Mouse (Mus musculus) layer of hippocampus, adult 9-11 months (tissue): ENCODE measurements around the gene Gpr146.
A peak's percentile ranks its signal among the peaks of the same experiment; 100 is the strongest.

Experiments
- DNase-seq: peaks from one replicate; pipeline ENCODE4 v3.0.0; 2022

Gene Gpr146

GRCm38 (mm10) chr5:139404801-139405401 is 27.4 kb downstream of the Gpr146 start, which contains the start of gene C130050O18Rik:
TSS of gene C130050O18Rik (plus strand) at chr5:139405280.
- DNase-seq, result peak; percentile 57

GRCm38 (mm10) chr5:139405478-139405877 is 28.0 kb downstream of the Gpr146 start:
- no peak for DNase-seq

DNA sequence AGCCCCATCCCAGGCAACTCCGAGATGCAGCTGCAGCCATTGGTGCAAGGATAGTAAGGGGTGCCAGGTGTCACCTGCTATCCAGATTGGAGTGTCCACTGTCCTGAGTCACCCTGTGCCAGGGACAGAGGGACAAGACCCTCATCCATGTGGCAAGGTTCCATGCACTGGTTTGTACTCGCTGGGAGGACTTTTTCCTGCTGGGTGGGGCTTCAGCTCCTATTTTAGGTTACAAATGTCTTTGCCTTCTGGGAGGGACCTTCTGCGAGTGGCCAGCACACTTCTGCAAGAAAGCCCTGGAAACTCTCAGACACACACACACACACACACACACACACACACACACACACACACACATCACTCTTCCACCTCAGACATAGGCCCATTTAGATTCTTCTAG is 28.5 kb downstream of the Gpr146 start:
- no peak for DNase-seq

GRCm38 (mm10) chr5:139407121-139407885 is 29.8 kb downstream of the Gpr146 start:
- no peak for DNase-seq

DNA sequence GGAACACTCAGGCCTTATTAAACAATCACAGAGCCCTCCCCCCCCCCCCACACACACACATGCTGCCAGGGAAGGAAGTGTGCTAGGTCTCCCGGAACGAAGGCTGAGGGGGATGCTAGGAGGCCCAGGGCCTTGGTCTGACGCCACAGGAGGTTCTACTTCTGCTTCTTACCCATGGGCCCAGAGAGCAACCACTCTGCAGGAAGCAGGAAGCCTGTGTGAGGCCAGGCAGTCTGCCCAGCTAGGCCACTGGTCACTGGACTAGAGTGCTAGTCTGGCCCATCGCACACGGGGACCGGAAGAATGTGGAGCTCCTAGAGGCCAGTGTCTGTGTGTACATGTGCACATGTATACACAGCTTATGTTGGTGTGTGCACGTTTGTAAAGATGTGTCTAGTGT is 31.0 kb downstream of the Gpr146 start:
- DNase-seq, result peak; percentile 84

DNA sequence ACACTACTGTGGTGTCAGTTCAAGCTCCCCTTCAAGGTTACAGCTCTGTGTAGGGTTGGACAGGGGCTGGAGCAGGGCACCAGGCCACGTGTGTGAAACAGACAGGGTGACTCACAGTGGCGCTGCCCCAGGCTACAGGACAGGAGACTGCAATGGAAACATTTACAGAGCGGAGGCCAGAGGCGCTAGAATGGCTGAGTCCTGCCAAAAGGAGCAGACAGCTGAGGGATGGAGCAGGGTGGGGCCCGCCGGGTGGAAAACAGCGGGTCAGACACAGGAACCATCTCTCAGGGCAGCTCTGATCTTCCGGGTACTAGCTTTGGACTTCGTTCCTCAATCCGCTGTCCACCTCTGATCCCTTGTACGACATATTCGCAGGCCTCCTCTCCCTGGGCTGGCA is 31.9 kb downstream of the Gpr146 start:
- DNase-seq, result no peak

DNA sequence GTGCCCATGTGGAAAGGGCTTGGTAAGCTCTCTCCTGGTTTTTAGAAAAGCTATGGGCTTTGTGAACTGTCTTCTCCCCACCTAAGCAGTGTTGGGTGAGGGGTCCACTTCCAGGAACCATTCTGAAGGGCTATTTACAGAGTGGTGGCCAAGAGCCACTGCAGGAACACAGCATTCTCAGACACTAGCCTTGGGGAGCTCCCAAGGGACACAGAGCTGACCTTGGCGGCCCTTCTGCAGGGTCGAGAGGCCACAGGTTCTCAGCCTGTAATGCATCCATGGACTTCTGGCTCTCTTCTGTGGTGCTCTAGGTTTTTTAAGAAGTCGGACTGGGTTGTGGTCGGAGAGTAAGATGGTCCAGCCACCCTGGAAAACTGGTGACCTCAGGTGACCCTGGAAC is 32.6 kb downstream of the Gpr146 start:
- DNase-seq, result no peak

DNA sequence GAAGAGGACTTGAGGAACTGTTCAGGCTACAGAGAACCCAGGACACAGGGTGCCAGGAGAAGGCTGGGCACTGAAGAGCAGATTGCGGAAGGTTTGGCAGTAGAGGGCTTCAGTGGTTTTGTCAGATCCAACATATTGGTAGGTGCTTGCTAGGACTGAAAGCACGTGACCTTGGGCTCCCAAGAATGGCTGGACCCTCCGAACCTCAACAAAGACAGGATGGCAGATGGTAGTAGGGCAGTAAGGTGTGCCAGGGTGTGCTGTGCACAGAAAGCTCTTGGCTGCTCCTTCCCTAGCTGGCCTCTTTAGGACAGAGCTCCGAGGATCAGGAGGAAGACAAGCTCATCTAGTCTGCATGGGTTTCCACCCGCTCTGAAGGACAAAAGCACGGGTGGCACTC is 33.6 kb downstream of the Gpr146 start:
- no peak for DNase-seq

DNA sequence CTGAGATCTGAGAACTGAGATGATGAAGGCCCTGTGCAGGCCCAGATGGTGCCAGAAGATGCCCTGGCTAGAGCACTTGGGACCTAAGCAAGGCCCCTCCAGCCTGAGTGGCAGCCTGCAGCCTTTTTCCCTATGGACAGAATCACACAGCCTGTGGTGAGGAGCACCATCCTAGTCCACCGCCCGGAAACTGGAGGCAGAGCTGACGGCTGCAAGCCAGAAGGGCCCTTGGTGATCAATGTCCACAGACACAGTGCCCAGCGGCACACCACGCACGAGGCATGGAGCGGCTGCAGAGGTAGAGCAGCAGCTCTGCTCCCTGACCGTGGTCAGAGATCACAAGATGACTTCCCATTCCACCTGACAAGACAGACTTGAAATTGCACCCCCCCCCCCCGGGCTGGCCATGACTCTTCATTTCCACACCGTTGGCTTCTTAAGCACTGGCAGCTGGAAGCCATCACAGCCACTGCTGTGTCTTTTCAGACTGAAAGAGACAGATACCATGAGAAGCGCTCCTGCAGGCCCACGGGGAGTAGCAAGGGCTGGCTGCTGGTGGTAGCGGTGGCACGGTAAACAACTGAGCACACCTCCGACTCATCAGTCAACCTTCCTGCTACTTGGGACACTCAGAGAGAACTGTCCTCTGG is 34.3 kb downstream of the Gpr146 start:
- no peak for DNase-seq

GRCm38 (mm10) chr5:139413545-139413944 is 36.0 kb downstream of the Gpr146 start:
- DNase-seq, result no peak

DNA sequence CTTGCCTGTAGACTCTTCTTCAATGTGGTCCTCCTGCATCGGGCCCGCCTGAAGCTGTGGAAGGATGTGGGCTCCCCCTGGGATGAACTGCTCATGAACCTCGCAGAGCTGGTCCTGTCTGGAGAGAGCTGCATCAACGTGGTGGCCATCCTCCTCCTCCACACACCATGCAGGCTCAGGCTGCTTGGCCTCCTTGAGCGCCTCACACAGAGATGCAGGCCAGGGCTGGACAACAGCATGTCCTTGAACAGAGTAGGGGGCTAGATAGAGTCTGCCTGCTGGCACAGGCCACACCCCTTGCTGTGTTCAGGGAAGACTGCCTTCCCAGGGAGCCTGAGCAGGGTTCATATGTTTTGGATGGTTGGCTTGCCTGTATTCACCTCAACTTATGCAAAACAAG is 37.5 kb downstream of the Gpr146 start:
- no peak for DNase-seq

GRCm38 (mm10) chr5:139416942-139417341 is 39.4 kb downstream of the Gpr146 start:
- DNase-seq, result no peak

- DNase-seq, result no peak
Observed at GRCm38 (mm10) chr5:139417480-139417879, 40.0 kb downstream of the Gpr146 start.

- no peak for DNase-seq
Observed at GRCm38 (mm10) chr5:139418110-139418509, 40.6 kb downstream of the Gpr146 start.

DNA sequence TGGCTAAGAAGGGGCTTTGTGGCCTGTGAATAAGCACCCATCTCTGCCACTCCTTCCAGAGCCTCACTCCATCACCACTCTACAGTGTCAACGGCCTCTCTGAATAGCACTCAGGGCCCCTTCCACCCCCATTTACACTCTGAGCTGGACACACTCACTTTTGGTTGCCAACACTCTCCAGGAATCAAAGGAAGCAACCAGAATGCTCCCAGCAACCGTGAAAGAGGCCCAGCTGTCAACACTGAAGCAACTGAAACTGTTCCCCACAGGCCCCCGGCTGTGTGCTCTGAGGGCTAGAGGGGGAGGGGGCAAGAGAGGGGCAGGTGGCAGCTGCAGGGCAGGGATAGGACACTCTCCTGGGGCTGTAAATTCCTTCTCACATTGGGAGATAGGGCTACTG is 41.1 kb downstream of the Gpr146 start:
- no peak for DNase-seq

DNA sequence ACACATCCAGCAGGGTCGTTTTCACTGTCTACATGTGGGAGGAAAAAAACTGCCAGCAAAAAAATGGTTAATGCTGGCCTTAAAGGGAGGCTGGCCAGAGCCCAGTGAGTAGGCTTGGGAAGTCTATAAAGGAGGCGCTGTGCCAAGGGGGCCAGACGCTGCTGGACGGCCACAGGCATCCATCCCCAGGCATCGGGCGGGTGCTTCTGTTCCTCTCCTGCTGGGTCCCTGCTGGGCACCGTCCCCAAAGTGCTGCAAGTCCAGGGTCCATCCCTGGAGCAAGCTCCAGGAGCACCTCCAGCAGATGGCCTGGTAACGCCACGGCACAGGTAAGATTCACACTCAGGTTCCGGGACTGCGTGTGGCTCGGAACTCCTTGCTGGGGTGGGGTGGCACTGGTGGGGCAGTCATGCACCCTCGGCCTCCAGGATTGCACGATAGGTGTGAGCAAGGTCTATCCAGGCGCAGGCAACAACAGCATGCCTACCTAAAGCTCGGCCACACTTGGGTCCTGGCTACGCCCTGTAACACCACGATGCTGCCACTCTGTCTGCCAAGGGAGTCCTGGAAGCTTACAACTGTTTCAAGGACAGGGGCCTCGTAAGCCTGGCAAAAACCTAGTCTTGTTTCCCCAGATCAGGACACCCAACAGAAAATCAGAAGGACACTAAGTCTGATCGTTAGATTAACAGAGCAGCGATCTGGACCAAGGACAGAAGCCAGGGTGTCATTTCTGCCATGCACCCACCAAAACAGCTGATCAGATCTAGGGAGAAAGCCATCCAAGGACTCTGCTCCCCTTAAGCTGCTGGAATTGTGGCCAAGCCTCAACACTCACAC is 45.7 kb downstream of the Gpr146 start, which contains the start of gene Gper1:
Gene Gper1, plus strand, starts transcription at position 126 of the 840 bp plus-strand sequence.
- DNase-seq, result no peak

GRCm38 (mm10) chr5:139425198-139425597 is 47.7 kb downstream of the Gpr146 start:
- no peak for DNase-seq

- no peak for DNase-seq
Observed at GRCm38 (mm10) chr5:139427001-139427400, 49.5 kb downstream of the Gpr146 start.

DNA sequence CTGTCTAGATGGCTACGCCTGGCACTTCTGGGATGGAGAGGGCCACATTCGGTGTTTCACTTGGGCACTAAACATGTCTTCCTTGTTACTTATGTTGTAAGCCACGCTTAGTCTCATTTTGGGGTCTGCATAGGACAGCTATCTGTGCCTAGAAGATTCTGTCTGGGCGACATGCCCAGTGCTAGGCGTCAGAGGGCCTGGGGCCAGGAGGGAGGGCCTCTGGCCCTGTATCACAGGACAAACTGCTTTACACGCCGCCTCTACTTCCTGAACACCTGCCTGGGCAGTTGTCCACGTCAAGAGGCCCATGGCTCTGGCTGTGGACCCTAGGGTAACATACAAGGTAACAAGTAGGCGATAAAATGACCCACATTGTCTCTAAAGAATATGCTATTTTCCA is 50.5 kb downstream of the Gpr146 start:
- no peak for DNase-seq

- DNase-seq, result no peak
Observed at GRCm38 (mm10) chr5:139429818-139430341, 52.4 kb downstream of the Gpr146 start.

DNA sequence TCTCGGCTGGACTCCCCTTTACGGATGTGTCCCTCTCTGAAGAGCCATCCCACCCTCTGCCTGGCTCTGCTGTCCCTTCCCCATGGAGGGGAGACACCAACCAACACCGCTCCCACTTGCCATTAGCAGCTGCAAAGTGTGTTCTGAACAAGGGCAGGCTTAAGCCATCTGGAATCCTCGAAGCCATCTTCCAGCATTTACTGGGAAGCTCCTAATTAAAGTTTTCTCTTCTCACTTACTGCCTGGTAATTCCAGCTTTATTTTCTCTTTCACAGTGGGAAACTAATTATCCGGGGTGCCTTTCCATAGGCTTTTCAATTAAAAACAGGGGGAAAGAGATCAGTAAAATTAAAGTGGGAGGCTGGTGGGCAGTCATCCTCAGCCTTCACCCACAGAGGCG is 54.8 kb downstream of the Gpr146 start:
- no peak for DNase-seq

- no peak for DNase-seq
Observed at GRCm38 (mm10) chr5:139432747-139433508, 55.4 kb downstream of the Gpr146 start.
